Mouse (Mus musculus) intestine, embryonic 15.5 days (tissue): Measurements from ENCODE around the gene 4921517D22Rik. TPM values are rescaled to one million over a fixed set of nuclear protein-coding genes. Genes with fewer than 3 reads are reported as not detected.

Source experiments
- ATAC-seq: fragments of 200-750 bp; cut with Nextera tagmentation; 2 replicates; pipeline ENCODE4 v1.8.0; 2017; ENCODE audit warnings: moderate TSS enrichment, moderate library complexity
- H3K27ac ChIP-seq: fragments of 300-500 bp; sonication (generic); 2 replicates; pipeline ENCODE4 v1.5.1; 2015; ENCODE audit warnings: mild to moderate bottlenecking, inconsistent platforms
- H3K27me3 ChIP-seq: fragments of 300-500 bp; sonication (generic); replicated peaks from 2 replicates; pipeline ENCODE4 v1.6.1; 2015; ENCODE audit warnings: inconsistent platforms
- H3K36me3 ChIP-seq: fragments of 300-500 bp; sonication (generic); 2 replicates; pipeline ENCODE4 v1.6.1; 2015; ENCODE audit warnings: inconsistent platforms
- H3K4me1 ChIP-seq: fragments of 300-500 bp; sonication (generic); replicated peaks from 2 replicates; pipeline ENCODE4 v1.6.1; 2015; ENCODE audit warnings: inconsistent platforms
- H3K4me2 ChIP-seq: fragments of 300-500 bp; sonication (generic); replicated peaks from 2 replicates; pipeline ENCODE4 v1.6.1; 2015; ENCODE audit warnings: mild to moderate bottlenecking, inconsistent platforms
- H3K4me3 ChIP-seq: fragments of 300-500 bp; sonication (generic); replicated peaks from 2 replicates; pipeline ENCODE4 v1.5.1; 2015; ENCODE audit warnings: inconsistent platforms
- H3K9ac ChIP-seq: fragments of 300-500 bp; sonication (generic); 2 replicates; pipeline ENCODE4 v1.6.1; 2015; ENCODE audit warnings: inconsistent platforms
- H3K9me3 ChIP-seq: fragments of 300-500 bp; sonication (generic); 2 replicates; pipeline ENCODE4 v1.6.1; 2016; ENCODE audit warnings: inconsistent platforms
- WGBS: fragments of 180-500 bp; shearing (Covaris S2); methylation state at CpG from one replicate; pipeline ENCODE4 v1.1.7; 2015; 5-methylcytosine and 5-hydroxymethylcytosine counted together
- polyA plus RNA-seq: library from polyadenylated mRNA; unstranded; fragments of >200 nt; fragmentation: Nextera tagmentation; extraction: Ambion mirVana; gene quantifications from 2 replicates; pipeline ENCODE4 v1.2.1, GENCODE M21; 2015

The 4921517D22Rik gene
- polyA plus RNA-seq, 1 experiment from 2014 or later: not detected

GRCm38 (mm10) chr13:59654465-59654864 is 39.4 kb downstream of the 4921517D22Rik start:
- H3K36me3 ChIP-seq: peaks cover 5% of the 10 kb centered on the region; the same call in 1 of the 2 replicates
- no peak overlapping the region for H3K9ac ChIP-seq
- H3K9me3 ChIP-seq: no peaks in the 10 kb centered on the region
- 72% methylated on average over 5 of the region's 5 CpGs for WGBS
- no peak overlapping the region for H3K4me3 ChIP-seq
- no peaks in the 10 kb centered on the region for H3K27me3 ChIP-seq
- ATAC-seq: peak; percentile 66
- H3K4me2 ChIP-seq: no peak overlapping the region
- H3K27ac ChIP-seq: no peak overlapping the region
- peaks cover 12% of the 10 kb centered on the region; the same call in 1 of the 2 replicates for H3K4me1 ChIP-seq

- Histone ChIP-seq H3K36me3 (0 out of 2 replicates have a peak, but pooled peaks cover 5% of the 10 kb centered on the region), H3K9ac (no peak overlapping the region), H3K4me2 (no peak overlapping the region), H3K4me3 (no peak overlapping the region), H3K27me3 (no peaks in the 10 kb centered on the region), H3K27ac (no peak overlapping the region), H3K9me3 (no peaks in the 10 kb centered on the region), H3K4me1 (peaks cover 12% of the 10 kb centered on the region; the same call in 1 of the 2 replicates)
- WGBS: 71% methylated on average over 3 of the region's 3 CpGs
- ATAC-seq: no peak
Measured at GRCm38 (mm10) chr13:59653136-59653535, 40.8 kb downstream of the 4921517D22Rik start.

- no peak overlapping the region for H3K4me3 ChIP-seq
- H3K36me3 ChIP-seq: 0 out of 2 replicates have a peak, but pooled peaks cover 5% of the 10 kb centered on the region
- no peaks in the 10 kb centered on the region for H3K27me3 ChIP-seq
- no peak for ATAC-seq
- no peak overlapping the region for H3K9ac ChIP-seq
- H3K4me2 ChIP-seq: no peak overlapping the region
- no peaks in the 10 kb centered on the region for H3K9me3 ChIP-seq
- H3K4me1 ChIP-seq: peaks cover 12% of the 10 kb centered on the region; the same call in 1 of the 2 replicates
- 59% methylated on average over 5 of the region's 5 CpGs for WGBS
- H3K27ac ChIP-seq: no peak overlapping the region
Measured at GRCm38 (mm10) chr13:59652651-59653050, 41.3 kb downstream of the 4921517D22Rik start.

- 0 out of 2 replicates have a peak, but pooled peaks cover 5% of the 10 kb centered on the region for H3K36me3 ChIP-seq
- H3K9me3 ChIP-seq: no peaks in the 10 kb centered on the region
- peaks cover 7% of the 10 kb centered on the region; the same call in 1 of the 2 replicates for H3K4me1 ChIP-seq
- 67% methylated on average over 5 of the region's 5 CpGs for WGBS
- ATAC-seq: peak; percentile 54
- no peak overlapping the region for H3K4me3 ChIP-seq
- no peak overlapping the region for H3K27ac ChIP-seq
- no peaks in the 10 kb centered on the region for H3K27me3 ChIP-seq
- H3K9ac ChIP-seq: no peak overlapping the region
- no peak overlapping the region for H3K4me2 ChIP-seq
Measured at GRCm38 (mm10) chr13:59649781-59650180, 44.1 kb downstream of the 4921517D22Rik start.

- Histone ChIP-seq H3K4me2 (no peak overlapping the region), H3K9ac (no peak overlapping the region), H3K27ac (no peak overlapping the region), H3K4me3 (no peak overlapping the region), H3K9me3 (no peaks in the 10 kb centered on the region), H3K27me3 (no peaks in the 10 kb centered on the region), H3K36me3 (0 out of 2 replicates have a peak, but pooled peaks cover 5% of the 10 kb centered on the region), H3K4me1 (no peaks in the 10 kb centered on the region)
- 74% methylated on average over 6 of the region's 6 CpGs for WGBS
- ATAC-seq: no peak
Measured at GRCm38 (mm10) chr13:59648598-59648997, 45.3 kb downstream of the 4921517D22Rik start.

GRCm38 (mm10) chr13:59647484-59647883 is 46.4 kb downstream of the 4921517D22Rik start:
- no peaks in the 10 kb centered on the region for H3K9me3 ChIP-seq
- ATAC-seq: no peak
- no peak overlapping the region for H3K9ac ChIP-seq
- H3K4me3 ChIP-seq: no peak overlapping the region
- no peak overlapping the region for H3K4me2 ChIP-seq
- no peak overlapping the region for H3K27ac ChIP-seq
- WGBS: 83% methylated on average over 6 of the region's 6 CpGs
- H3K36me3 ChIP-seq: 0 out of 2 replicates have a peak, but pooled peaks cover 5% of the 10 kb centered on the region
- H3K27me3 ChIP-seq: no peaks in the 10 kb centered on the region
- H3K4me1 ChIP-seq: no peaks in the 10 kb centered on the region

GRCm38 (mm10) chr13:59646674-59647244 is 47.1 kb downstream of the 4921517D22Rik start:
- Histone ChIP-seq H3K4me3 (no peak overlapping the region), H3K9me3 (no peaks in the 10 kb centered on the region), H3K4me2 (no peak overlapping the region), H3K27me3 (no peaks in the 10 kb centered on the region), H3K36me3 (0 out of 2 replicates have a peak, but pooled peaks cover 5% of the 10 kb centered on the region), H3K9ac (no peak overlapping the region), H3K4me1 (no peaks in the 10 kb centered on the region), H3K27ac (no peak overlapping the region)
- no peak for ATAC-seq
- 54% methylated on average over 11 of the region's 11 CpGs for WGBS

- H3K36me3 ChIP-seq: 0 out of 2 replicates have a peak, but pooled peaks cover 4% of the 10 kb centered on the region
- H3K27ac ChIP-seq: no peak overlapping the region
- ATAC-seq: no peak
- 82% methylated on average over 3 of the region's 3 CpGs for WGBS
- H3K9ac ChIP-seq: no peak overlapping the region
- H3K4me1 ChIP-seq: no peaks in the 10 kb centered on the region
- no peak overlapping the region for H3K4me3 ChIP-seq
- H3K9me3 ChIP-seq: no peaks in the 10 kb centered on the region
- no peak overlapping the region for H3K4me2 ChIP-seq
- H3K27me3 ChIP-seq: no peaks in the 10 kb centered on the region
Measured at GRCm38 (mm10) chr13:59645491-59645890, 48.4 kb downstream of the 4921517D22Rik start.

- Histone ChIP-seq H3K9me3 (no peaks in the 10 kb centered on the region), H3K36me3 (peaks cover 4% of the 10 kb centered on the region; the same call in 1 of the 2 replicates), H3K4me2 (no peak overlapping the region), H3K27ac (no peak overlapping the region), H3K27me3 (no peaks in the 10 kb centered on the region), H3K4me1 (no peaks in the 10 kb centered on the region), H3K4me3 (no peak overlapping the region), H3K9ac (no peak overlapping the region)
- 78% methylated on average over 2 of the region's 2 CpGs for WGBS
- ATAC-seq: peak; percentile 39; the same call in 1 of the 2 replicates
Measured at GRCm38 (mm10) chr13:59642818-59643217, 51.1 kb downstream of the 4921517D22Rik start.

GRCm38 (mm10) chr13:59640178-59640440 is 53.8 kb downstream of the 4921517D22Rik start:
- no peak overlapping the region for H3K27ac ChIP-seq
- 89% methylated on average over 6 of the region's 6 CpGs for WGBS
- H3K4me1 ChIP-seq: no peaks in the 10 kb centered on the region
- H3K9ac ChIP-seq: no peak overlapping the region
- no peaks in the 10 kb centered on the region for H3K27me3 ChIP-seq
- no peak overlapping the region for H3K4me3 ChIP-seq
- H3K36me3 ChIP-seq: peaks cover 20% of the 10 kb centered on the region
- ATAC-seq: no peak
- H3K9me3 ChIP-seq: no peaks in the 10 kb centered on the region
- H3K4me2 ChIP-seq: no peak overlapping the region

- Histone ChIP-seq H3K36me3 (peaks cover 24% of the 10 kb centered on the region), H3K4me1 (no peaks in the 10 kb centered on the region), H3K4me2 (no peak overlapping the region), H3K27me3 (no peaks in the 10 kb centered on the region), H3K27ac (no peak overlapping the region), H3K9ac (no peak overlapping the region), H3K9me3 (no peaks in the 10 kb centered on the region), H3K4me3 (no peak overlapping the region)
- WGBS: 88% methylated on average over 16 of the region's 16 CpGs
- ATAC-seq: no peak
Measured at GRCm38 (mm10) chr13:59639368-59640177, 54.3 kb downstream of the 4921517D22Rik start.

GRCm38 (mm10) chr13:59637800-59638199 is 56.1 kb downstream of the 4921517D22Rik start:
- 91% methylated on average over 7 of the region's 7 CpGs for WGBS
- H3K4me3 ChIP-seq: no peak overlapping the region
- no peak overlapping the region for H3K27ac ChIP-seq

More at GRCm38 (mm10) chr13:59637800-59638199, 56.1 kb downstream of the 4921517D22Rik start:
- Histone ChIP-seq H3K4me1 (no peaks in the 10 kb centered on the region), H3K4me2 (no peak overlapping the region), H3K9ac (no peak overlapping the region), H3K9me3 (no peaks in the 10 kb centered on the region), H3K27me3 (no peaks in the 10 kb centered on the region), H3K36me3 (peaks cover 31% of the 10 kb centered on the region)
- no peak for ATAC-seq
